Mouse (Mus musculus) cerebellum, postnatal 14 days (tissue): ENCODE results near the gene Plpp2.

Source experiments
- DNase-seq, 2 experiments: peaks; one replicate each; pipeline ENCODE4 v3.0.0; 2021; ENCODE audit warnings: mixed read lengths in 2 of 2

The Plpp2 gene

DNA sequence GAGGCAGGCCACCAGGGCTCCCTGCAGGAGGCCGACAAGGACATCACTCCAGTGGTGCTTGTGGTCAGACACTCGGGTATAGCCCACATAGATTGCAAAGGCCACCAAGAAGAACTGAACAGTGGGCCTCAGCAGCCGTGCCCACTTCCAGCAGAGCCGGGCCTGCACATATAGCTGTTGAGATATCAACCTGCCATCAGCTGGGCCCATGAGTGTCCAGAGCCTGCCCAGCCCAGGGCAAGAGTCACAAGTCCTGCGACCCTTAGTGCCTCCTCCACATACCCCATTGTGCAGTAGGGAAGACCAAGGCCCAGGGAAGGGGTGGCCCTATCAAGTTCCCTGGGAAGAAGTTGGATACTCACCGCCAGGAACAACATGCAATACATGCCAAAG, 6.1 kb downstream of the Plpp2 start:
- DNase-seq, result peak in 1 of 2 experiments; percentile 1

DNA sequence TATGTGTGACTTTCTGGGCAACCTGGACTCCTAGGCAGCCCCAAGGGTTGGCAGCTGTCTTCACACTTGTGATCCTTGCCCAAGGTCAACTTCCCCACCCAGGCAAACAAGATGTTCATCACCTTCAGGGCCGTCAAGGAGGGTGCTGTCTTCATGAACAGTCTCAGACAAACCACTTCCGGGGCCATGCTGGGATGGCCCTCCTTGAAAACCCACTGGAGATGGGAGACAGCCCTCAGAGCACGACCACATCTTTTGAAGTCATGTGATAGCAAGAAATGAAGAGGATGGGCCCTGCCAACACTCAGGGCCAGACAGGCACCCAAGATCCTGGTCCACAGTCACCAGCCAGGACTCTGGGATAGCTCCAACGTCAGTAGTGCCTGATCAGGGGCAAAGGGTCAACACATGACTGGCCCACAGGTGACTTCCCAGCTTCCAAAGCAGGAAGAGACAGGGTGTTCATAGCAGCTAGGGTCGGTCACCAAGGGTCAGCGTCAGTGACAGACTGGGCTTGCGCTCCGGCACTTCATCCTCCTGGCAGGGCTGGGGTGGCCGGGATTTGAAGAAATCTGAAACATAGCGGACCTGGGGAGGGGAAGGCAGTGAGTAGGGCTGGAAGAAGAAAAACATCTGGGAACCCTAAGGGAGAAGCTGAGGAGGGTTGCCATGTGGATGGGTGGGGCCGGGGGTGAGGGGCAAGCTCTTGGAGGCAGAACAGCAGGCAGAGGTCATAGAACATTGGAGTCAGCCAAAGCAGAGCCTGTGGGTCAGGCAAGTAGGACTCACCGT, 6.7 kb downstream of the Plpp2 start:
- no peak for DNase-seq

DNA sequence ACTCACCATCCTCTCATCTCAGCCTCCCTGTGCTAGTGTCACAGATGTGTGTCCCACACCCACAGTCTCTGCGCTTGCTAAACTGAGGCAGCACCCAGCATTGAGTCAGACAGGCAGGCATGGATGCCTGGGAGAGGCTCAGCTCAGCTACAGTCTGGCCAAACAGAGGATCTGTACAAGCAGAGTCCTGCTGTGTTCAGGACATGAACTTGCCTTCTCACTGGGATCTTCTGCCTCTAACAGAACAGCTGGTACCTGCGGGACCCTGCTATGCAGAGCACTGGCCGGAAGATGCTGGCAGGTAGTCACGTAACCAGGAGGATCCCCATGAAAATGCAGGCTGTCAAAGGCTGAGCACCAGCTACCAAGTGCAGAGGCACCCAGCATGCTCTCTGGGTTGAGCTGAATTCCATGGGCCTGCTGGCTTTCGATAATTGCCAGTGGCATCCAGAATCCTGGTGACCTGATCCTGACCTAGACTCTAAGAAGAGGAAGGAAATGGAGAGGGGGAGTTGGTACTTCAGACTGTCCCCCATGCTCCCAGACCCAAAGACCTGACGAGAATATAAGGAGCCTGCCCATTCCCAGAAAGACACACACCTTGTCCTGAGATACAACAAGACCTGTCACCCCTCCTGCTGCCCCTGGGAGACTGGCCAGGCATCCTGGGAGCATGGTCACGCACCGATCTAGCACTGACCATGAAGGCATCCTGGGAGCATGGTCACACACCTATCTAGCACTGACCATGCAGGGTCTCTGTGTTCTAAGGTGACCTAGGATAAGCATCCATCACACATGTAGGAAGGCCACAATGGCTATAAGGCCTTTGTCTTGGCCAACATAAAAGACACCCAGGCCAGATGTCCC, 7.9 kb downstream of the Plpp2 start:
- DNase-seq, result peak; percentile 41 to 51

DNA sequence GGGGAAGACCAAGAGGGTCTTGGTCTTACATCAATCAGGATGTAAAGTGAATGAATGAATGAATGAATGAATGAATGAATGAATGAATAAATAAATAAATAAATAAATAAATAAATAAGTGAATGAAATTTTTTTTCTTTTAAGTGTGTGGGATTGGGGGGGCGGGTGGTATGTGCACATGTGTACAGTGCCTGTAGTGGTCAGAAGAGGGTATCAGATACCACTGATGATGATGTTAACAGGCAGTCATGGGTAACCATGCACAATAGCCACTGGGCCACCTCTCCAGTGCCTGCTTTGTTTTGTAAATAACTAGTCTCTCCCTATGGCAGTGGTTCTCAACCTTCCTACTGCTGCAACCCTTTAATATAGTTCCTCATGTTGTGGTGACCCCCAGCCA, 9.2 kb downstream of the Plpp2 start:
- no peak for DNase-seq

DNA sequence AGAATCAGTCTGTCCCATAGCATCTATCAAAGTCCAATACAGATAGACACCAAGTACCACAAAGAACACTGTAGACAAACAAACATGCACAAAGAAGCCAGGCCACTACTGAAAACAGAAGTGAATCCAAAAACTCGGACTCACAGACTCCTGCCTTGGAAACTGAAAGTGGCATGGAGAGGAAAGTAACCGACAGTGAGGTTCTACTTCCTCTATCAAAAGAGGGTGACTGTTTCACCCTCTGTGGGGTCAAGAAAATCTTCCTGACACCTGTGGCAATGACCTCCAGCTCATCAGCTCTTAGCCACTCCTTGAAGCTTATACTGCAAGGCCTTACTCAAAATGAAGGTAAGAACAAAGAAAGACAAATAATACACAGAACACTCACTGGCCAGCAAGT, 26.9 kb downstream of the Plpp2 start:
- no peak for DNase-seq

DNA sequence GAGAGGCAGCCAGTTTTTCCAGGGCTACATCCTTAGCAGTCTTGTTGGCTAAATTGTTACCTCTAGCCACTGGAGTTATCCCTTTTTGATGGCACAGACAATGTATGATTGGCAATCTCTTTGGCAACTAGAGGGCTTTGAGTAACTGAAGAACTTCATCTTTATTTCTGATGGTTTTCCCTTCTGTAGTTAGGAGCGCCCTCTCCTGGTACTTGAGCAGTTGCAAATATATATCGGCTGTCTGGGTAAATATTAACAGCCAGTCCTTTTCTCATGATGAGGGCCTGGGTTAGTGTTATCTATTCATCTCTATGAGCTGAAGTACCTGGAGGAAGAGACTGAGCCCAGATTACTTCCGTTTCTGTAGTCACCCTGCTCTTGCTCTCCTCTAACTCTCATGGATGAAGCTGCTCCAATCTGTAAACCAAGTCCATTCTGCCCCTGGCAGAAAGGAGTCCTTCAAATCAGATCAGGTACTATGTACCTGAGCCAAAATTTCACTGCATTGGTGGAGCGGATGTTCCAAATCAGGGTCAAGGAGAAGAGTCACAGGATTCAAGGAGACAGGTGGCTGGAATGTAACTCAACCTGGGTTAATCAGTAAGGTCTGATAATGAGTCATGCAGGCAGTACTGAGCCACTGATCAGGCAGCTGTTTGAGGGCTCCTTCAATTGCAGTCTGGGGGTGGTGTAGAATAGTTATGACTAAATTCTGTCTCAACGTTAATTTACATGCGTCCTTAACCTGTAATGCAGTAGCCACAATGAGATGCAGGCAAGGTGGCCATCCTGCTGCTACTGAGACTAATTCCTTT, 30.6 kb downstream of the Plpp2 start:
- DNase-seq, result no peak

DNA sequence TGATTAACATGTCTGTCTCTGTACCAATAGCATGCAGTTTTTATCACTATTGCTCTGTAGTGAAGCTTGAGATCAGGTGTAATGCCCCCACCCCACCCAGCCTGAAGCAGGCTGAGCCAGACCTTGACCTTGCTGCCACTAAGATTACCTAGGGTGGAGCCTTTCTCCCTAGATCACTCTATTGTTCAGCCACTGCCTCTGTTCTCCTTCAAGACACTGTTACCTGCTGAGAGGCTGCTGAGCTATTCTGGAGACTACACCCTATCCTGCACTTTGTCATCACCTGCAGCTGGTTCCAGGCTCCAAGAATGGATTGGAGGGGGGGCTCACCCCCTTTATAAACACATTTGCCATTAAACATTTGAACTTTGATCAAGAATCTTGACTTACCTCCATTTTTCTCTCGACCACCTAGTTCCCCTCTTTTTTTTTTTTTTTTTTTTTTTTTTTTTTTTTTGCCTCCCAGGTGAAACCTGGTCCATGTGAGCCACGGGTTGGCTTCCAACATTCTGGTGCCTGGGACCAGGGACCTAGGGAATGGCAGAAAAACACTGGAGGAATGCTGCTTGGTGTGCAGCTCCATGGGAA, 36.8 kb downstream of the Plpp2 start:
- DNase-seq, result no peak

DNA sequence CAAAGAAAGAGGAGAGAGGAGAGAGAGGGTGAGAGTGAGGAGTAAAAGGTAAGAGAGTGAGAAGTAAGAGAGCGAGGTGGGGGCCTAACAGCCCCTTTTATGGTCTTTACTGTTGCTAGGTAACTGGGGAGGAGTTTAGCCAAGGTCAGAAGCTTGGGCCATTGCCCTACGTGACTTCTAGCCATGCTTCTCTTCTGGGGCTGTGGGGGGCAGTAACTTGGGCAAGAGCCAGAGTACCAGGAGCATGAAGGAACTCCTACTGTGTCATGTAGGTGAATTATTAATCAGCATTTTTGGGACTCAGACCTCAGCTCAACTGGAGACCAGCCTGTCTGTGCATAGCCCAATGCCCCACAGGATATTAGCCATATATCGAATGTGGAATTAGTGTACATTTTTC, 37.7 kb downstream of the Plpp2 start:
- no peak for DNase-seq
